Mouse (Mus musculus): ENCODE measurements around the gene Cngb1.

Gene Cngb1

GRCm38 (mm10) chr8:95323201-95323600 lies 16.8 kb upstream of the Cngb1 start:
- DNase-seq (ENCODE audit: low spot score) = no peak

- peak; percentile 36 for DNase-seq (ENCODE audit: low spot score)
These were observed 14.1 kb upstream of the Cngb1 start for GRCm38 (mm10) chr8:95320224-95321139.

GRCm38 (mm10) chr8:95315350-95315749 lies 9.0 kb upstream of the Cngb1 start:
- no peak for DNase-seq (ENCODE audit: low spot score)

GRCm38 (mm10) chr8:95314707-95315106 lies 8.3 kb upstream of the Cngb1 start:
- peak; percentile 45 for DNase-seq (ENCODE audit: low spot score)

GRCm38 (mm10) chr8:95313857-95314256 lies 7.5 kb upstream of the Cngb1 start:
- DNase-seq (ENCODE audit: low spot score) = no peak

GRCm38 (mm10) chr8:95312836-95313235 lies 6.5 kb upstream of the Cngb1 start:
- no peak for DNase-seq (ENCODE audit: low spot score)

GRCm38 (mm10) chr8:95310342-95310970 lies 4.1 kb upstream of the Cngb1 start, which contains the start of gene Tepp:
Tepp (plus strand) TSS chr8:95310566.
- no peak for DNase-seq (ENCODE audit: low spot score)

GRCm38 (mm10) chr8:95305526-95305925 lies 859 bp downstream of the Cngb1 start:
- no peak for DNase-seq (ENCODE audit: low spot score)

- DNase-seq (ENCODE audit: low spot score) = no peak
These were observed 4.0 kb downstream of the Cngb1 start for GRCm38 (mm10) chr8:95302410-95302809.

- peak; percentile 64 for DNase-seq (ENCODE audit: low spot score)
These were observed 12.5 kb downstream of the Cngb1 start for GRCm38 (mm10) chr8:95293891-95294290.

- DNase-seq (ENCODE audit: low spot score) = peak; percentile 76
These were observed 13.2 kb downstream of the Cngb1 start for GRCm38 (mm10) chr8:95293172-95293571.

- no peak for DNase-seq (ENCODE audit: low spot score)
These were observed 17.2 kb downstream of the Cngb1 start for GRCm38 (mm10) chr8:95289066-95289650.

GRCm38 (mm10) chr8:95281493-95281892 lies 24.9 kb downstream of the Cngb1 start:
- DNase-seq (ENCODE audit: low spot score) = no peak

- DNase-seq (ENCODE audit: low spot score) = no peak
These were observed 33.5 kb downstream of the Cngb1 start for GRCm38 (mm10) chr8:95272871-95273270.

GRCm38 (mm10) chr8:95271841-95272240 lies 34.5 kb downstream of the Cngb1 start:
- DNase-seq (ENCODE audit: low spot score) = no peak

GRCm38 (mm10) chr8:95270501-95270900 lies 35.9 kb downstream of the Cngb1 start:
- DNase-seq (ENCODE audit: low spot score) = no peak

GRCm38 (mm10) chr8:95262181-95262580 lies 44.2 kb downstream of the Cngb1 start:
- DNase-seq (ENCODE audit: low spot score) = no peak

GRCm38 (mm10) chr8:95255611-95256010 lies 50.8 kb downstream of the Cngb1 start:
- DNase-seq (ENCODE audit: low spot score) = no peak

GRCm38 (mm10) chr8:95254564-95255434 lies 51.6 kb downstream of the Cngb1 start:
- DNase-seq (ENCODE audit: low spot score) = peak; percentile 88

- DNase-seq (ENCODE audit: low spot score) = no peak
These were observed 54.3 kb downstream of the Cngb1 start for GRCm38 (mm10) chr8:95252056-95252455.

- no peak for DNase-seq (ENCODE audit: low spot score)
These were observed 56.5 kb downstream of the Cngb1 start for GRCm38 (mm10) chr8:95249847-95250246.

- no peak for DNase-seq (ENCODE audit: low spot score)
These were observed 59.1 kb downstream of the Cngb1 start for GRCm38 (mm10) chr8:95247277-95247676.
